Mouse (Mus musculus): ENCODE data around the gene Plscr5. TPM values are rescaled to one million over a fixed set of nuclear protein-coding genes. Genes with fewer than 3 reads are reported as not detected.

The Plscr5 gene
- polyA plus RNA-seq, 1 experiment from 2014 or later: not detected

- no peak overlapping the region for H3K9ac ChIP-seq
- no peaks in the 10 kb centered on the region for H3K9me3 ChIP-seq
- 59% methylated on average over 3 of the region's 3 CpGs for WGBS
- H3K4me2 ChIP-seq: no peak overlapping the region
- no peak for ATAC-seq (ENCODE audit: low FRiP score)
- no peaks in the 10 kb centered on the region for H3K27me3 ChIP-seq
- H3K4me1 ChIP-seq: no peaks in the 10 kb centered on the region
- H3K4me3 ChIP-seq (replicated peaks): no peak overlapping the region
- no peaks in the 10 kb centered on the region for H3K36me3 ChIP-seq (replicated peaks)
- no peak overlapping the region for H3K27ac ChIP-seq
Measured at GRCm38 (mm10) chr9:92209850-92210249, 17.1 kb downstream of the Plscr5 start.

- no peak for ATAC-seq (ENCODE audit: low FRiP score)
- Histone ChIP-seq H3K27me3 (no peaks in the 10 kb centered on the region), H3K9ac (no peak overlapping the region), H3K36me3 (replicated peaks) (no peaks in the 10 kb centered on the region), H3K4me1 (no peaks in the 10 kb centered on the region), H3K4me2 (no peak overlapping the region), H3K9me3 (no peaks in the 10 kb centered on the region), H3K27ac (no peak overlapping the region), H3K4me3 (replicated peaks) (no peak overlapping the region)
- 74% methylated on average over 7 of the region's 7 CpGs for WGBS
Measured at GRCm38 (mm10) chr9:92210386-92210967, 17.7 kb downstream of the Plscr5 start.

- H3K27ac ChIP-seq: no peak overlapping the region
- 78% methylated on average over 3 of the region's 3 CpGs for WGBS
Measured at GRCm38 (mm10) chr9:92211048-92211447, 18.3 kb downstream of the Plscr5 start.

GRCm38 (mm10) chr9:92217484-92217883 is 24.7 kb downstream of the Plscr5 start:
- no peak for ATAC-seq (ENCODE audit: low FRiP score)
- Histone ChIP-seq H3K36me3 (replicated peaks) (no peaks in the 10 kb centered on the region), H3K27ac (no peak overlapping the region), H3K4me3 (replicated peaks) (no peak overlapping the region), H3K27me3 (no peaks in the 10 kb centered on the region), H3K9me3 (no peaks in the 10 kb centered on the region), H3K4me1 (no peaks in the 10 kb centered on the region), H3K9ac (no peak overlapping the region), H3K4me2 (no peak overlapping the region)
- 78% methylated on average over 4 of the region's 4 CpGs for WGBS

More at GRCm38 (mm10) chr9:92211048-92211447, 18.3 kb downstream of the Plscr5 start:
- Histone ChIP-seq H3K9me3 (no peaks in the 10 kb centered on the region), H3K4me2 (no peak overlapping the region), H3K4me3 (replicated peaks) (no peak overlapping the region), H3K9ac (no peak overlapping the region), H3K27me3 (no peaks in the 10 kb centered on the region), H3K4me1 (no peaks in the 10 kb centered on the region), H3K36me3 (replicated peaks) (no peaks in the 10 kb centered on the region)
- ATAC-seq (ENCODE audit: low FRiP score): no peak

- WGBS: 88% methylated on average over 2 of the region's 2 CpGs
- no peak for ATAC-seq (ENCODE audit: low FRiP score)
- H3K36me3 ChIP-seq (replicated peaks): no peaks in the 10 kb centered on the region
Measured at GRCm38 (mm10) chr9:92217896-92218295, 25.2 kb downstream of the Plscr5 start.

GRCm38 (mm10) chr9:92220151-92220550 is 27.4 kb downstream of the Plscr5 start:
- Histone ChIP-seq H3K27ac (no peak overlapping the region), H3K36me3 (replicated peaks) (no peaks in the 10 kb centered on the region), H3K4me3 (replicated peaks) (no peak overlapping the region), H3K4me2 (no peak overlapping the region), H3K9ac (no peak overlapping the region), H3K27me3 (no peaks in the 10 kb centered on the region), H3K9me3 (no peaks in the 10 kb centered on the region), H3K4me1 (no peaks in the 10 kb centered on the region)
- ATAC-seq (ENCODE audit: low FRiP score): no peak
- WGBS: 83% methylated on average over 3 of the region's 3 CpGs

More at GRCm38 (mm10) chr9:92217896-92218295, 25.2 kb downstream of the Plscr5 start:
- H3K4me1 ChIP-seq: no peaks in the 10 kb centered on the region
- no peaks in the 10 kb centered on the region for H3K27me3 ChIP-seq
- no peaks in the 10 kb centered on the region for H3K9me3 ChIP-seq
- no peak overlapping the region for H3K4me2 ChIP-seq
- H3K4me3 ChIP-seq (replicated peaks): no peak overlapping the region
- H3K27ac ChIP-seq: no peak overlapping the region
- no peak overlapping the region for H3K9ac ChIP-seq

- H3K4me1 ChIP-seq: no peaks in the 10 kb centered on the region
- H3K4me3 ChIP-seq (replicated peaks): no peak overlapping the region
- H3K4me2 ChIP-seq: no peak overlapping the region
- no peaks in the 10 kb centered on the region for H3K9me3 ChIP-seq
- H3K27ac ChIP-seq: no peak overlapping the region
- no peak for ATAC-seq (ENCODE audit: low FRiP score)
- H3K36me3 ChIP-seq (replicated peaks): no peaks in the 10 kb centered on the region
- no peak overlapping the region for H3K9ac ChIP-seq
- no peaks in the 10 kb centered on the region for H3K27me3 ChIP-seq
Measured at GRCm38 (mm10) chr9:92221480-92221879, 28.7 kb downstream of the Plscr5 start.

- Histone ChIP-seq H3K4me3 (replicated peaks) (no peak overlapping the region), H3K27ac (no peak overlapping the region), H3K9me3 (no peaks in the 10 kb centered on the region), H3K4me2 (no peak overlapping the region), H3K27me3 (no peaks in the 10 kb centered on the region), H3K36me3 (replicated peaks) (no peaks in the 10 kb centered on the region), H3K4me1 (no peaks in the 10 kb centered on the region), H3K9ac (no peak overlapping the region)
- WGBS: 85% methylated on average over 1 of the region's 1 CpGs
- no peak for ATAC-seq (ENCODE audit: low FRiP score)
Measured at GRCm38 (mm10) chr9:92224598-92225231, 32.0 kb downstream of the Plscr5 start.

- no peaks in the 10 kb centered on the region for H3K36me3 ChIP-seq (replicated peaks)
- no peaks in the 10 kb centered on the region for H3K4me1 ChIP-seq
- H3K27me3 ChIP-seq: no peaks in the 10 kb centered on the region
- H3K9me3 ChIP-seq: no peaks in the 10 kb centered on the region
- no peak overlapping the region for H3K27ac ChIP-seq
- no peak overlapping the region for H3K4me3 ChIP-seq (replicated peaks)
- 87% methylated on average over 3 of the region's 3 CpGs for WGBS
- no peak for ATAC-seq (ENCODE audit: low FRiP score)
- H3K9ac ChIP-seq: no peak overlapping the region
- H3K4me2 ChIP-seq: no peak overlapping the region
Measured at GRCm38 (mm10) chr9:92226127-92226655, 33.5 kb downstream of the Plscr5 start.

GRCm38 (mm10) chr9:92226795-92227194 is 34.1 kb downstream of the Plscr5 start:
- Histone ChIP-seq H3K4me3 (replicated peaks) (no peak overlapping the region), H3K4me2 (no peak overlapping the region), H3K27ac (no peak overlapping the region), H3K9me3 (no peaks in the 10 kb centered on the region), H3K36me3 (replicated peaks) (no peaks in the 10 kb centered on the region), H3K9ac (no peak overlapping the region), H3K4me1 (no peaks in the 10 kb centered on the region), H3K27me3 (no peaks in the 10 kb centered on the region)
- no peak for ATAC-seq (ENCODE audit: low FRiP score)
- 89% methylated on average over 3 of the region's 3 CpGs for WGBS

- H3K36me3 ChIP-seq (replicated peaks): no peaks in the 10 kb centered on the region
- 92% methylated on average over 16 of the region's 16 CpGs for WGBS
- no peak overlapping the region for H3K4me2 ChIP-seq
- no peaks in the 10 kb centered on the region for H3K27me3 ChIP-seq
- no peak overlapping the region for H3K27ac ChIP-seq
- no peak for ATAC-seq (ENCODE audit: low FRiP score)
- H3K4me3 ChIP-seq (replicated peaks): no peak overlapping the region
- H3K9me3 ChIP-seq: no peaks in the 10 kb centered on the region
- H3K4me1 ChIP-seq: no peaks in the 10 kb centered on the region
- no peak overlapping the region for H3K9ac ChIP-seq
Measured at GRCm38 (mm10) chr9:92228867-92229832, 36.4 kb downstream of the Plscr5 start.

GRCm38 (mm10) chr9:92229833-92230205 is 37.1 kb downstream of the Plscr5 start:
- Histone ChIP-seq H3K4me1 (no peaks in the 10 kb centered on the region), H3K9ac (no peak overlapping the region), H3K27ac (no peak overlapping the region), H3K4me2 (no peak overlapping the region), H3K9me3 (no peaks in the 10 kb centered on the region), H3K4me3 (replicated peaks) (no peak overlapping the region), H3K27me3 (no peaks in the 10 kb centered on the region), H3K36me3 (replicated peaks) (no peaks in the 10 kb centered on the region)
- 79% methylated on average over 2 of the region's 2 CpGs for WGBS
- no peak for ATAC-seq (ENCODE audit: low FRiP score)

Data from forebrain, embryonic 12.5 days (tissue).